Mouse (Mus musculus) T-helper 2 cell (primary cell): ENCODE data around the gene Gli2.

ENCODE experiments used
- in situ Hi-C: fragments of 300-600 bp; cut with MboI, MseI; formaldehyde crosslinking; loops from one replicate; pipeline ENCODE4 v1.15.1; 2025; ENCODE audit warnings: high pct_unique_total_duplicates

Gene Gli2

GRCm38 (mm10) chr1:118952318-118952717, 101.1 kb downstream of the Gli2 start:
- in situ Hi-C loops: no loop called here

DNA sequence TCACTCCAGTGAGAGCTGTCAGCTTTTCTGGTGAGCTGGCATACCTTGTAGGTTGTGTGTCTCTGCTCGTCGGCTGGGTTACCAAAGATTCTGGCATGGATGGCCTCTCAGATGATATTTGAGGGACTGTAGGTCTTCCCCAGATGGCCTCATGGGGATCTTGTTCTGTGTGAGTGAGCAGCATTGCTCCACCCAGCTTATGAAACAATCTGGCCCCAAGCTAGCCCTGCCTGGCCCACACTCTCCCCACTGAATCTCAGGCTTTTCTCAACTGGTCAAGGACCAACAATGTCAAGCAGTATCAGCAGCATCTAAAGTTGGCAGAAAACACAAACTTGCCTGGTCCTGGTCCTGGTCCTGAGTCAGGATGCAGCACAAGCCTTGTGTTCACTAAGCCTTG, 105.0 kb downstream of the Gli2 start:
- in situ Hi-C loops: no loop called here

DNA sequence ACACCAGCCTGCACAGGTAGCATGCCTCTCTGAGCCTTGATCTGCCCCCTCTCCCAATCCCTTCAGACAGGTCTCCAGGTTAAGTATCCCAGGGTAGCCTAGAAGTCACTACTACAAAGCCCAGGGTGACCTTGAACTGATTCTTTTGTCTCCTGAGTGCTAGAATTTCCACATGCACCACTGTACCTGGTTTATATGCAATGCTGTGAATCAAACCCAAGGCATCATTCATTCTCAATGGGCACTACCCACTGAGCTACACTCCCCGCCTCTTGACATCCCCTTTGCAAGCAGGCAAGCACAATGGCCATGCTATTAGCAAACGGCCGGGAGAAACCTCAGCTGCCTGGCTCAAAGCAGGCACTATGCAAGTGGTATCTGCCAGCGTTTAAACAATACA, 106.2 kb downstream of the Gli2 start:
- in situ Hi-C loops: no loop called here

DNA sequence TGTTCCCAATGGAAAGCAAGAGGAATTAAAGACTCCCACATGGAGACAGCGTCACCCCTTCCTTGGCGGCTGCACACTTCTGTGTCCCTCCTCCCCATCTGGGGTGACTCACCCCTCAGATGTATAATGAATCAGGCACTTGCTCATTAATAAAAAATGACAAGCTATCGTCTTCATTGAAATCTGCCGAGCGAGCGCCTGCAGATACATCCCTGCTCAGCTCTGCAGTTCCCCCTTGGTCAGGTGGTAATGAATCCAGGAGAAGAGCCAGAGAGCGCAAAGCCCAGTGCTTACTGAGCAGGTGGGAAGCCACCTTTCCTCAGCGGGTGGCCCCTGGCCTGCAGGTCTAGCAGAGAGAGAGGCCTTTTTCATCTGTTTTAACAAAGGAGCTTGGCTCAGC, 112.1 kb downstream of the Gli2 start:
- in situ Hi-C loops: no loop called here

- in situ Hi-C loops: no loop called here
Measured at GRCm38 (mm10) chr1:118940269-118940840, 113.1 kb downstream of the Gli2 start.

DNA sequence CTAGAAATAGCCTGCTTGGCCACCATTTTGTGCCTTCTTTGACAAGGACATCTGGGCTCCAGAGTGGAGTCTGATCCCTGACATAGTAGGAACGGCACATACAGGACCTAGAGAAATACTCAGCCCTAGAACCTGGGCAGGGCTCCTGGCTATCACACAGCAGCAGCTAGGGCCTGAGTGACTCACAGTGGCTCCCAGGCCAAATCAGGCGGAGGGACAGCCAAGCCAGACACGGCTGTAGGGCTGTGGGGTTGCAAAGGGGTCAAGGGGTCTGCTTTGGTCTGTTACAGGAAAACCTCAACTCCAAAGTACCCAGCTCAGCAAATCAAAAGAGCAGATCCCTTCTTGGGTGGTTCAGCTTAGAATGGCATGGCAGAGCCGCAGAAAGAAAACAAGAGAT, 115.2 kb downstream of the Gli2 start:
- in situ Hi-C loops: no loop called here

- in situ Hi-C loops: no loop called here
Measured at GRCm38 (mm10) chr1:118936108-118936507, 117.3 kb downstream of the Gli2 start.

- in situ Hi-C loops: no loop called here
Measured at GRCm38 (mm10) chr1:118935518-118935917, 117.9 kb downstream of the Gli2 start.

DNA sequence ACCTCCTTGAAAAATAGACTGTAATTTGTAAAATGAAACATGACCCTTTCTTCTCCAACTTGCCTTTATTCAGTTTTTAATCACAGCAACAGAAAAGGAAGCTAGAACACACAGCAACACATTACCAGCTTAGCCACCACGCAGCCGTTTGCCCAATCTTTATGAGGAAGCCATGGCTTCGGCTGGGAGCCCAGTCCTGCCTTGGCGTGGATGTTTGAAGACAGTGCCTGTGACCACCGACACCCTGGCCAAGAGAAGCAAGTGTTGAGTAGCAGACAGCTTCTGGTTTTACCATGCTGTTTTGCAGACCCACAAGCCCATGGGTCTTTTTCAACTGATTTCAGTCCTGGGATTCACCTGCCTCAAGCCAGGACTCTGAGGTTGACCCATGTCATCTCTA, 121.3 kb downstream of the Gli2 start:
- in situ Hi-C loops: no loop called here

DNA sequence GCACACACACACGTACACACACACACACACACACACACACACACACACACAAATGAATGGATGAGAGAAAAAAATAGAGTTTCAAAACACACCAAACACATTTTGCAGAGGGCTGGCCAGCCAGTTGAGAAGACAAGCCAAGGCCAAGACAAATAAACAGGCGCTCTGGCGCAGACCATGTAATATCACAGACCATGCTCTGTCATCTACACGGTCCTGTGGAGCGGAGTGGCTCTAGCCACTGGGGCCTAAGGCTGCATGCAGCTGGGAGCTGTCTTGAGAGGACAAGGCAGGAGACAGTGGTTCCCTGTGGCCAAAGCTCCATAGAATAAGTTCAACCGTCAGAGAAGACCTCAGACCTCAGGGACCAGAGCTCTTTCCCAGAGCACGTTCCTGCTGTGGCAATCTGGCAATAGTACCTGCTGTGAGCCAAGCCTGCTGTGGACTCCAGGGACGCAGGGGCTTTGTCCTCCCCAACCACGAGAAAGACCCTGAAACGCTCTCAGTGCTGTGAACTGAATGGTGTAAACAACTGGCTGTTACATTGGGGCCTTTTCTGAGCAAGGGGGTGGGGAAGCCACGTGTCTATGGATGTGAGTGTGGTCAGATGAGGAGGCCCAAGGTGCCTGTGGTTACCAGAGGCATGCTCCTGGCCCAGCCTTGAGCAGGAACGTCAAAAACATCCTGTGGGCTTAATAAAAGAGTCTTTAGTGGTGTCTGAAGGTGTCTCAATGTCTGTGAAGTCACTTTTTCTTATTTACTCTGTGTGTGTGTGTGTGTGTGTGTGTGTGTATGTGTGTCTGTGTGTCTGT, 125.7 kb downstream of the Gli2 start:
- in situ Hi-C loops: no loop called here

GRCm38 (mm10) chr1:118926556-118926955, 126.9 kb downstream of the Gli2 start:
- in situ Hi-C loops: no loop called here

- in situ Hi-C loops: no loop called here
Measured at GRCm38 (mm10) chr1:118922189-118922588, 131.2 kb downstream of the Gli2 start.

GRCm38 (mm10) chr1:118917520-118918220, 135.7 kb downstream of the Gli2 start:
- in situ Hi-C loops: no loop called here

- in situ Hi-C loops: no loop called here
Measured at GRCm38 (mm10) chr1:118916477-118917075, 136.8 kb downstream of the Gli2 start.

- in situ Hi-C loops: no loop called here
Measured at GRCm38 (mm10) chr1:118913414-118914385, 139.7 kb downstream of the Gli2 start.

- in situ Hi-C loops: no loop called here
Measured at GRCm38 (mm10) chr1:118912929-118913328, 140.5 kb downstream of the Gli2 start.

DNA sequence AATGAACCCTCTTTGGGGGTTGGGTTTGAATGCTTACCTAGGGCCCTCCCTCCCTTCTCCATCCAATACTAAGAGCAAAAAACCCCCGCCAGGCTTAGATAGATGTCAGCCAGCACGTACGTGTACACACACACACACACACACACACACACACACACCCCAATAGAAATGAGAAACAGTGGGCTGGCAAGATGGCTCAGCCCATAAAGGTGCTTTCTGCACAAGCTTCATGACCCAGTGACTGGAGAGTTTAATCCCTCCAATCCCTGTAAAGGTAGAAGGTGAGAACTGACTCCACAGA, 142.0 kb downstream of the Gli2 start:
- in situ Hi-C loops: no loop called here

DNA sequence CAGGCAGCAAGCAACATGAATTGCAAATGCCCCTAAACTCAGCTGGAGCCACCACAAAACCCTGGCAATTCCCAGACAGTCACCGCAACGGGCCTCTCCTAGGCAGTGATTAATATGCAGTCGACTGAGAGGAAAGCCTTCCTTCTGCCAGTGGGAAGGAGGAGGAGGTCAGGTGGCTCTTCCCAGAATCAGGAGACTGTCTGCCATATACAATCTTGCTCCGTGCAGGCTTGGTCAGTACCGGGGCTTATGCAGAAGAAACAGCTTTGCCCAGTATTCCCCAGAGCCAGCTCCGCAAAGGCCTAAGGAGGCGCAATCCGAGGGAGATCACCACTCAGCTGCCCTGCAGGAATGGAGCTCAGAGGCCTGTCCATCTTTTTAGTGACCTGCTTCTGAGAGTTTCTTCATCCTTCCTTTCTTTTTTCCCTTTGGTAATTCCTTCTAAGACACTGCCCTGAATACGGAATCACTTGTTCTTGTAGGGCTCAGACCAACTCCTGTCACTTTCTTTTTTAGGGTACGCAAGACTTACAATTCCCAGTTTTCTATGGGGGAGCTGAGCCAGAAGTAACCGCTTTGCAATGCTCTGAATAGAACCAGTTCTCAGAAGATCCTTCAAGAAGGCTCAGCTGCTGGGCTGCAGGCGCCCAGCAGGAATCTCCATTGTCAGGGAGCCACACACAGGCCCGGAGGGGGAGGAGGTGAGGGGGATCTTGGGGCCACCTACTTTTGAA, 142.6 kb downstream of the Gli2 start:
- in situ Hi-C loops: no loop called here

GRCm38 (mm10) chr1:118909051-118909450, 144.4 kb downstream of the Gli2 start:
- in situ Hi-C loops: no loop called here

DNA sequence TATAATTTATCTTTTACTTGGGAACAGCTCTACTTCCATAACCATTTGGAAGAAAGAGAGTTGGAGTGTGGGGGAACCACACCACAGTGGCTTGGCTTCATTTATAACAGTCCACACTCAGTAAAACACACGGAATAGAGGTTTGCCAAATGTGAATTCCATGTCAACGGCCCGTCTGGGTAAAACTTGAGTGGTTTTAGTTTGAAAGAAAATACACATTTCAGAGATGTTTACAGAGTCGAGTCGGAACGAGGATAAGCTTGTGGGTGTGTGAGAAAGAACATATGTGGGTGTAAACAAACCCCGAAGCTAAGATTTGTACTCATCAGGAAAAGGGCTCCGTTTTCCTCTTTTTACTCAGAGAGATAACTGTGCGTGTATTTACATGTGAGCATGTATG, 145.8 kb downstream of the Gli2 start:
- in situ Hi-C loops: no loop called here

- in situ Hi-C loops: no loop called here
Measured at GRCm38 (mm10) chr1:118905319-118905718, 148.1 kb downstream of the Gli2 start.
